Comparison of ENCODE assay signal across 8 mouse cellular contexts in the genomic region with DNA sequence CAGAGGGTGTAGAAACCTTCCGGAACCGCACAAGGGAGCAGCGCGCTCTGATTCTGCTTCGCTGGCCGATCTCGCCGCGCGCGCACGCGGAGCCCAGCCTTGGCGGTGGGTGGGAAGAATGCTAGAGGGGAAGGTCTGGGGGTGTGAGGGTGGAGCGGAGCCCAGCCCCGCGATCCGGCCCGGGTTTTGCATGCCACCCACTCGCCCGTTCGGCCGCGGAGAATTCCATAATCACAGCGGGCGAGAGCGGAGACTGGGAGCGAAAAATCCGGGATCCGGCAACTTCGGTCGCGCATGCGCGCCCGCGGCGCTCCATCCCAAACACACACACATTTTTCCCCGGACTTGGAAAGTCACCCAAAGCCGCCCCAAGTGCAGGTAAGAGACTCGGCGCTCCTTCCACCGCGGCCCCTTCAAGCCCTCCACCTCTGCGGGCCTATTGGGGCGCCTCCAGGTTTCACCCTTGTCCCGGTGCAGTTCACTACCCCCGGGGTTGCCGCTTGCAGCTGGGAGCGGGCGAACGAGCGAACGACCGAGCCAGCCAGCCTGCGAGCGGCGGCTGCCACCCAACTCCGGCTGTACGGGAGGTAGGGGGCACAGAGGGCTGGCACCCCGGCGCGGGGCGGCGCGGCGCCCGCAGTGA. TPM values are rescaled to one million over a fixed set of nuclear protein-coding genes. Genes with fewer than 3 reads are reported as not detected.
DNase-seq lines count a peak whose midpoint lies in the region; ATAC-seq and TF ChIP-seq lines count a peak whose summit lies in the region.

Casz1 (plus strand) TSS at position 293 of the 643 bp plus-strand sequence.

- peak; percentile 70 for ATAC-seq in heart, embryonic 11.5 days (replicated peaks; ENCODE audit: insufficient number of reproducible peaks, low FRiP score, low TSS enrichment)
- peak; percentile 86 for ATAC-seq in kidney, embryonic 15.5 days (replicated peaks; ENCODE audit: low FRiP score)
- peak; percentile 87 for ATAC-seq in limb, embryonic 13.5 days (ENCODE audit: low FRiP score, low read depth)
- peak; percentile 75 for ATAC-seq in midbrain, postnatal 0 days (ENCODE audit: low FRiP score)

- TF ChIP-seq CTCF in thymus, adult 2 months (IDR thresholded peaks at IDR 0.05; ENCODE audit: borderline replicate concordance, control insufficient read depth, extremely low read depth, insufficient read depth, low read length, poor library complexity), result no peak
- TF ChIP-seq CTCF in embryonic fibroblast, embryonic 13.5 days (IDR thresholded peaks at IDR 0.05; ENCODE audit: borderline replicate concordance, insufficient read depth, low read length), result no peak
- TF ChIP-seq CTCF in midbrain, postnatal 0 days (IDR thresholded peaks at IDR 0.05), result no peak; the same call in 1 of the 2 replicates
- no peak for TF ChIP-seq CTCF in testis, adult 2 months (IDR thresholded peaks at IDR 0.05; ENCODE audit: control insufficient read depth, insufficient read depth, insufficient replicate concordance, low read depth, low read length)

- TF ChIP-seq POLR2A in thymus, adult 2 months (IDR thresholded peaks at IDR 0.05; ENCODE audit: control insufficient read depth, extremely low read depth, insufficient read depth, low read length, poor library complexity), result no peak
- no peak for TF ChIP-seq POLR2A in embryonic fibroblast, embryonic 13.5 days (IDR thresholded peaks at IDR 0.05; ENCODE audit: low read depth, low read length)
- no peak for TF ChIP-seq POLR2A in testis, adult 2 months (IDR thresholded peaks at IDR 0.05; ENCODE audit: control insufficient read depth, low read depth, low read length)

- no peak within 1 kb of the TSS for H3K27ac ChIP-seq in thymus, adult 2 months (ENCODE audit: control insufficient read depth, insufficient read depth, low read length)
- H3K27ac ChIP-seq in embryonic fibroblast, embryonic 13.5 days (ENCODE audit: insufficient read depth, low read length), result no peak within 1 kb of the TSS
- peak within 1 kb of the TSS; percentile 91 for H3K27ac ChIP-seq in heart, embryonic 11.5 days (ENCODE audit: low read depth, low read length)
- peak within 1 kb of the TSS; percentile 86 for H3K27ac ChIP-seq in kidney, embryonic 15.5 days
- no peak within 1 kb of the TSS for H3K27ac ChIP-seq in limb, embryonic 13.5 days
- H3K27ac ChIP-seq in midbrain, postnatal 0 days (ENCODE audit: low read depth, low read length), result no peak within 1 kb of the TSS
- no peak within 1 kb of the TSS for H3K27ac ChIP-seq in testis, adult 2 months (ENCODE audit: control insufficient read depth, insufficient read depth, low read depth, low read length)

- H3K36me3 ChIP-seq in thymus, adult 2 months (ENCODE audit: control insufficient read depth, insufficient read depth, low read length), result no peaks in the 10 kb centered on the region
- H3K36me3 ChIP-seq in heart, embryonic 11.5 days (ENCODE audit: control insufficient read depth, insufficient read depth, low read length), result no peaks in the 10 kb centered on the region
- no peaks in the 10 kb centered on the region for H3K36me3 ChIP-seq in kidney, embryonic 15.5 days
- H3K36me3 ChIP-seq in limb, embryonic 13.5 days, result no peaks in the 10 kb centered on the region
- no peaks in the 10 kb centered on the region for H3K36me3 ChIP-seq in midbrain, postnatal 0 days (ENCODE audit: insufficient read depth, low read length)
- H3K36me3 ChIP-seq in testis, adult 2 months (ENCODE audit: control insufficient read depth, insufficient read depth, low read length), result no peaks in the 10 kb centered on the region

- H3K4me2 ChIP-seq in heart, embryonic 11.5 days, result peak within 1 kb of the TSS; percentile 88
- peak within 1 kb of the TSS; percentile 99 for H3K4me2 ChIP-seq in kidney, embryonic 15.5 days
- H3K4me2 ChIP-seq in limb, embryonic 13.5 days (replicated peaks), result peak within 1 kb of the TSS; percentile 100
- peak within 1 kb of the TSS; percentile 100 for H3K4me2 ChIP-seq in midbrain, postnatal 0 days (ENCODE audit: low read depth, low read length, poor library complexity, severe bottlenecking)

- H3K9me3 ChIP-seq in heart, embryonic 11.5 days (replicated peaks; ENCODE audit: control insufficient read depth, low read length), result no peaks in the 10 kb centered on the region
- H3K9me3 ChIP-seq in kidney, embryonic 15.5 days (replicated peaks), result no peaks in the 10 kb centered on the region
- H3K9me3 ChIP-seq in limb, embryonic 13.5 days, result no peaks in the 10 kb centered on the region
- H3K9me3 ChIP-seq in midbrain, postnatal 0 days (ENCODE audit: low read length), result no peaks in the 10 kb centered on the region

- peaks cover 18% of the 10 kb centered on the region for H3K27me3 ChIP-seq in thymus, adult 2 months (ENCODE audit: control insufficient read depth, insufficient read depth, low read length)
- H3K27me3 ChIP-seq in heart, embryonic 11.5 days (ENCODE audit: control insufficient read depth, insufficient read depth, low read length), result peaks cover 15% of the 10 kb centered on the region
- peaks cover 67% of the 10 kb centered on the region for H3K27me3 ChIP-seq in kidney, embryonic 15.5 days
- peaks cover 81% of the 10 kb centered on the region for H3K27me3 ChIP-seq in limb, embryonic 13.5 days
- H3K27me3 ChIP-seq in midbrain, postnatal 0 days (ENCODE audit: insufficient read depth, low read length), result peaks cover 51% of the 10 kb centered on the region
- H3K27me3 ChIP-seq in testis, adult 2 months (ENCODE audit: control insufficient read depth, insufficient read depth, low read length), result peaks cover 5% of the 10 kb centered on the region

- H3K9ac ChIP-seq in heart, embryonic 11.5 days (ENCODE audit: low read depth, low read length), result peak within 1 kb of the TSS; percentile 83
- peak within 1 kb of the TSS; percentile 66 for H3K9ac ChIP-seq in kidney, embryonic 15.5 days
- peak within 1 kb of the TSS; percentile 67 for H3K9ac ChIP-seq in limb, embryonic 13.5 days
- 0 out of 2 replicates have a peak within 1 kb of the TSS, but pooled peaks have one; percentile 9 for H3K9ac ChIP-seq in midbrain, postnatal 0 days (replicated peaks; ENCODE audit: low read length, poor library complexity, severe bottlenecking)

- H3K4me3 ChIP-seq in thymus, adult 2 months (ENCODE audit: control insufficient read depth, insufficient read depth, low read length), result peak within 1 kb of the TSS; percentile 7; the same call in 1 of the 2 replicates
- H3K4me3 ChIP-seq in embryonic fibroblast, embryonic 13.5 days (ENCODE audit: insufficient read depth, low read length), result peak within 1 kb of the TSS; percentile 56
- H3K4me3 ChIP-seq in heart, embryonic 11.5 days (ENCODE audit: low read depth, low read length), result peak within 1 kb of the TSS; percentile 74
- H3K4me3 ChIP-seq in kidney, embryonic 15.5 days (replicated peaks), result peak within 1 kb of the TSS; percentile 78
- H3K4me3 ChIP-seq in limb, embryonic 13.5 days, result peak within 1 kb of the TSS; percentile 63
- peak within 1 kb of the TSS; percentile 51 for H3K4me3 ChIP-seq in midbrain, postnatal 0 days (ENCODE audit: low read depth, low read length)
- H3K4me3 ChIP-seq in testis, adult 2 months (ENCODE audit: control insufficient read depth, low read depth, low read length), result peak within 1 kb of the TSS; percentile 66

- no peaks in the 10 kb centered on the region for H3K4me1 ChIP-seq in thymus, adult 2 months (replicated peaks; ENCODE audit: control insufficient read depth, insufficient read depth, low read length)
- no peaks in the 10 kb centered on the region for H3K4me1 ChIP-seq in embryonic fibroblast, embryonic 13.5 days (ENCODE audit: control insufficient read depth, insufficient read depth, low read length)
- peaks cover 13% of the 10 kb centered on the region for H3K4me1 ChIP-seq in heart, embryonic 11.5 days (ENCODE audit: control insufficient read depth, insufficient read depth, low read length)
- H3K4me1 ChIP-seq in kidney, embryonic 15.5 days, result peaks cover 58% of the 10 kb centered on the region
- peaks cover 38% of the 10 kb centered on the region for H3K4me1 ChIP-seq in limb, embryonic 13.5 days
- peaks cover 13% of the 10 kb centered on the region; the same call in 1 of the 2 replicates for H3K4me1 ChIP-seq in midbrain, postnatal 0 days (ENCODE audit: insufficient read depth, low read length)
- peaks cover 14% of the 10 kb centered on the region for H3K4me1 ChIP-seq in testis, adult 2 months (ENCODE audit: control insufficient read depth, insufficient read depth, low read length)

- DNase-seq in thymus, adult 2 months, result no peak
- no peak for DNase-seq in thymus, adult 18-20 months
- peak; percentile 94 for DNase-seq in midbrain, postnatal 0 days (ENCODE audit: low spot score)

- WGBS in thymus, adult 2 months, result 2% methylated on average over 68 of the region's 68 CpGs
- WGBS in heart, embryonic 11.5 days (ENCODE audit: insufficient replicate concordance), result under 1% methylated on average over 68 of the region's 68 CpGs
- WGBS in kidney, embryonic 15.5 days, result 1% methylated on average over 68 of the region's 68 CpGs
- whole genome bisulfite sequencing in limb, embryonic 13.5 days, result under 1% methylated on average over 68 of the region's 68 CpGs
- WGBS in midbrain, postnatal 0 days, result under 1% methylated on average over 64 of the region's 68 CpGs

RNA-seq across cellular contexts. Expression of gene Casz1, which starts in this region (rescaled TPM):
- 5.3 and 5.8 TPM in 2 replicates for polyA plus RNA-seq in thymus, adult 2 months (2012; rRNA removed)
- polyA plus RNA-seq in embryonic fibroblast, embryonic 13.5 days (2011; ENCODE audit: insufficient read length, low read depth, missing spikeins), result not detected in 2 replicates
- polyA plus RNA-seq in heart, embryonic 11.5 days (2014; fragmentation: Nextera tagmentation; extraction: Ambion mirVana), result 15.1 and 19.9 TPM in 2 replicates
- 7.1 and 7.3 TPM in 2 replicates for polyA plus RNA-seq in kidney, embryonic 15.5 days (2015; fragmentation: Nextera tagmentation; extraction: Ambion mirVana)
- polyA plus RNA-seq in limb, embryonic 13.5 days (2015; fragmentation: Nextera tagmentation; extraction: Ambion mirVana), result 4.1 and 4.5 TPM in 2 replicates
- total RNA-seq in midbrain, postnatal 0 days (2014; rRNA removed), result 3.7 and 4.0 TPM in 2 replicates
- polyA plus RNA-seq in midbrain, postnatal 0 days (2015; fragmentation: Nextera tagmentation; extraction: Ambion mirVana), result 2.0 TPM in 2 replicates
- polyA plus RNA-seq in testis, adult 2 months (2012; rRNA removed), result 8.5 and 9.8 TPM in 2 replicates

Comparison
In these comparisons a context has a peak if more than half of its experiments do, and no peak if none do; other contexts are left out.
1. H3K27ac ChIP-seq: peak in heart, embryonic 11.5 days (single experiment) and kidney, embryonic 15.5 days (single experiment); none in thymus, adult 2 months (single experiment), embryonic fibroblast, embryonic 13.5 days (single experiment), limb, embryonic 13.5 days (single experiment), midbrain, postnatal 0 days (single experiment) and testis, adult 2 months (single experiment).
2. H3K4me3 ChIP-seq: peak in every context shown above with its lines; median percentile 78 in kidney, embryonic 15.5 days; 74 in heart, embryonic 11.5 days; 66 in testis, adult 2 months; 63 in limb, embryonic 13.5 days; 56 in embryonic fibroblast, embryonic 13.5 days; 51 in midbrain, postnatal 0 days; 7 in thymus, adult 2 months.
3. H3K9ac ChIP-seq: peak in every context shown above with its lines; median percentile 83 in heart, embryonic 11.5 days; 67 in limb, embryonic 13.5 days; 66 in kidney, embryonic 15.5 days; 9 in midbrain, postnatal 0 days.
4. Peak in every context shown above with its lines, with median percentiles within 50 percentile points of each other: ATAC-seq and H3K4me2 ChIP-seq.